Mouse (Mus musculus) forebrain, postnatal 0 days (tissue): ENCODE data around the gene Cd163. TPM values are rescaled to one million over a fixed set of nuclear protein-coding genes. Genes with fewer than 3 reads are reported as not detected.

Source experiments
- ATAC-seq: fragments of 200-750 bp; cut with Nextera tagmentation; 2 replicates; pipeline ENCODE4 v1.8.0; 2017; ENCODE audit warnings: mild to moderate bottlenecking, moderate library complexity
- DNase-seq: peaks from one replicate; pipeline ENCODE4 v3.0.0-alpha.2; 2015
- H3K27ac ChIP-seq: fragments of 300-500 bp; sonication (generic); 2 replicates; pipeline ENCODE4 v1.5.1; 2014; ENCODE audit warnings: low read depth, mild to moderate bottlenecking, antibody characterized with exemption, low read length, moderate library complexity, mixed read lengths
- H3K27me3 ChIP-seq: fragments of 300-500 bp; sonication (generic); 2 replicates; pipeline ENCODE4 v1.6.1; 2014; ENCODE audit warnings: mild to moderate bottlenecking, low read length, mixed read lengths; ENCODE audit not compliant: insufficient read depth
- H3K36me3 ChIP-seq: fragments of 300-500 bp; sonication (generic); 2 replicates; pipeline ENCODE4 v1.6.1; 2014; ENCODE audit warnings: mild to moderate bottlenecking, moderate library complexity; ENCODE audit not compliant: insufficient read depth
- H3K4me1 ChIP-seq: fragments of 300-500 bp; sonication (generic); 2 replicates; pipeline ENCODE4 v1.6.1; 2014; ENCODE audit warnings: antibody characterized with exemption; ENCODE audit not compliant: insufficient read depth
- H3K4me2 ChIP-seq: fragments of 300-500 bp; sonication (generic); 2 replicates; pipeline ENCODE4 v1.6.1; 2014; ENCODE audit warnings: low read depth, mild to moderate bottlenecking, moderate library complexity
- H3K4me3 ChIP-seq: fragments of 300-500 bp; sonication (generic); 2 replicates; pipeline ENCODE4 v1.5.1; 2014; ENCODE audit warnings: low read depth, low read length, mixed read lengths
- H3K9ac ChIP-seq: fragments of 300-500 bp; sonication (generic); 2 replicates; pipeline ENCODE4 v1.6.1; 2014; ENCODE audit warnings: mild to moderate bottlenecking
- H3K9me3 ChIP-seq: fragments of 300-500 bp; sonication (generic); 2 replicates; pipeline ENCODE4 v1.6.1; 2016; ENCODE audit warnings: low read length
- CTCF ChIP-seq: sonication (generic); IDR thresholded peaks from 2 replicates; pipeline ENCODE4 v1.5.1; 2016; ENCODE audit warnings: antibody characterized with exemption, control low read depth, low read depth
- WGBS: fragments of 180-500 bp; shearing (Covaris S2); extraction: QIAGEN DNeasy Blood & Tissue Kit; methylation state at CpG from one replicate; pipeline ENCODE4 v1.1.7; 2014; 5-methylcytosine and 5-hydroxymethylcytosine counted together
- polyA plus RNA-seq: library from polyadenylated mRNA; unstranded; fragments of >200 nt; fragmentation: Nextera tagmentation; extraction: Ambion mirVana; gene quantifications from 2 replicates; pipeline ENCODE4 v1.2.1, GENCODE M21; 2015
- total RNA-seq: library from RNA; depleted of rRNA; stranded (reverse); fragments of >200 nt; gene quantifications from 2 replicates; pipeline ENCODE4 v1.2.3, GENCODE M21; 2014

The Cd163 gene
- total and polyA plus RNA-seq, 2 experiments from 2014 or later, result 1.6 to 5.0 TPM

GRCm38 (mm10) chr6:124321481-124322475 lies 17.3 kb downstream of the Cd163 start:
- Histone ChIP-seq H3K36me3 (no peaks in the 10 kb centered on the region), H3K4me2 (no peak overlapping the region), H3K9me3 (no peaks in the 10 kb centered on the region), H3K4me1 (no peaks in the 10 kb centered on the region), H3K27me3 (no peaks in the 10 kb centered on the region), H3K27ac (no peak overlapping the region), H3K4me3 (no peak overlapping the region), H3K9ac (no peak overlapping the region)
- 78% methylated on average over 16 of the region's 16 CpGs for WGBS
- DNase-seq, result no peak
- no peak for ATAC-seq
- no peak for TF ChIP-seq CTCF

- ATAC-seq (no peak), DNase-seq (no peak)
- Histone ChIP-seq H3K27ac (no peak overlapping the region), H3K36me3 (no peaks in the 10 kb centered on the region), H3K9me3 (no peaks in the 10 kb centered on the region), H3K4me1 (no peaks in the 10 kb centered on the region), H3K4me2 (no peak overlapping the region), H3K4me3 (no peak overlapping the region), H3K27me3 (no peaks in the 10 kb centered on the region), H3K9ac (no peak overlapping the region)
- WGBS, result 93% methylated on average over 3 of the region's 3 CpGs
- no peak for TF ChIP-seq CTCF
Measured at GRCm38 (mm10) chr6:124328394-124328991, 24.0 kb downstream of the Cd163 start.

- TF ChIP-seq CTCF, result no peak
- H3K4me3 ChIP-seq, result no peak overlapping the region
- H3K36me3 ChIP-seq, result no peaks in the 10 kb centered on the region
- DNase-seq (no peak), ATAC-seq (no peak)
- no peaks in the 10 kb centered on the region for H3K27me3 ChIP-seq
- no peak overlapping the region for H3K4me2 ChIP-seq
- H3K4me1 ChIP-seq, result no peaks in the 10 kb centered on the region
- no peak overlapping the region for H3K27ac ChIP-seq
- WGBS, result 93% methylated on average over 7 of the region's 7 CpGs
- H3K9me3 ChIP-seq, result no peaks in the 10 kb centered on the region
- H3K9ac ChIP-seq, result no peak overlapping the region
Measured at GRCm38 (mm10) chr6:124329622-124330021, 25.2 kb downstream of the Cd163 start.

GRCm38 (mm10) chr6:124345096-124345495 lies 40.6 kb downstream of the Cd163 start:
- Histone ChIP-seq H3K9ac (no peak overlapping the region), H3K27me3 (no peaks in the 10 kb centered on the region), H3K4me1 (no peaks in the 10 kb centered on the region), H3K27ac (no peak overlapping the region), H3K36me3 (no peaks in the 10 kb centered on the region), H3K4me3 (no peak overlapping the region), H3K9me3 (no peaks in the 10 kb centered on the region), H3K4me2 (no peak overlapping the region)
- no peak for TF ChIP-seq CTCF
- DNase-seq (no peak), ATAC-seq (no peak)
- 72% methylated on average over 4 of the region's 4 CpGs for WGBS

- no peak for ATAC-seq
- Histone ChIP-seq H3K4me1 (no peaks in the 10 kb centered on the region), H3K4me2 (no peak overlapping the region), H3K36me3 (no peaks in the 10 kb centered on the region), H3K9ac (no peak overlapping the region), H3K27me3 (no peaks in the 10 kb centered on the region), H3K9me3 (no peaks in the 10 kb centered on the region), H3K27ac (no peak overlapping the region), H3K4me3 (no peak overlapping the region)
- 83% methylated on average over 6 of the region's 6 CpGs for WGBS
- no peak for DNase-seq
- TF ChIP-seq CTCF, result no peak
Measured at GRCm38 (mm10) chr6:124346613-124347012, 42.2 kb downstream of the Cd163 start.

- ATAC-seq (no peak), DNase-seq (no peak)
- Histone ChIP-seq H3K9ac (no peak overlapping the region), H3K4me1 (no peaks in the 10 kb centered on the region), H3K4me3 (no peak overlapping the region), H3K9me3 (no peaks in the 10 kb centered on the region), H3K4me2 (no peak overlapping the region), H3K27me3 (no peaks in the 10 kb centered on the region), H3K27ac (no peak overlapping the region), H3K36me3 (no peaks in the 10 kb centered on the region)
- TF ChIP-seq CTCF, result no peak
- 93% methylated on average over 2 of the region's 2 CpGs for WGBS
Measured at GRCm38 (mm10) chr6:124353246-124353645, 48.8 kb downstream of the Cd163 start.

GRCm38 (mm10) chr6:124358953-124359352 lies 54.5 kb downstream of the Cd163 start:
- WGBS, result 88% methylated on average over 6 of the region's 6 CpGs
- TF ChIP-seq CTCF, result no peak
- Histone ChIP-seq H3K4me2 (no peak overlapping the region), H3K4me1 (no peaks in the 10 kb centered on the region), H3K4me3 (no peak overlapping the region), H3K27me3 (no peaks in the 10 kb centered on the region), H3K27ac (no peak overlapping the region), H3K9ac (no peak overlapping the region), H3K9me3 (no peaks in the 10 kb centered on the region), H3K36me3 (no peaks in the 10 kb centered on the region)
- no peak for ATAC-seq
- DNase-seq, result no peak
